Mouse (Mus musculus) mature B cell (primary cell): ENCODE results near the gene Cbarp.

Source experiments
- in situ Hi-C: fragments of 300-500 bp; cut with MboI; formaldehyde crosslinking; loops from 2 replicates; pipeline ENCODE4 v1.14.3; 2019

Cbarp gene

DNA sequence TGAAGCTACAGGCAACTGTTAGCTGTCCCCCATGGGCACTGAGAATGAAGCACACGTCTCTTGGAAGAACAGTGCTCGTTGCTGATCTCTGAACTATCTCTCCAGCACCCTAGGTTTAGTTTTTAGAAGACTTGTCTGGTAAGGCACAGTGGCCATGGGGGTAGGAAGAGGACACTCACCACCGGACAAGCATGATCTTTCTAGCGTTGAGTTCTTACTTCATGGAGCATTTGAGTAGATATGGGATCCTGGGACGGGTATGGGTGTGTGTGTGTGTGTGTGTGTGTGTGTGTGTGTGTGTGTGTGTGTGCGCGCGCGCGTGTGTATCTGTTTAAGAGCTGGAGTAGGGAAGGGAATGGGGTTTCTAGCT is at the start of gene Cbarp:
Gene Cbarp (minus strand): TSS at position 170 of the 370 bp plus-strand sequence.
- in situ Hi-C loops = no loop called here

DNA sequence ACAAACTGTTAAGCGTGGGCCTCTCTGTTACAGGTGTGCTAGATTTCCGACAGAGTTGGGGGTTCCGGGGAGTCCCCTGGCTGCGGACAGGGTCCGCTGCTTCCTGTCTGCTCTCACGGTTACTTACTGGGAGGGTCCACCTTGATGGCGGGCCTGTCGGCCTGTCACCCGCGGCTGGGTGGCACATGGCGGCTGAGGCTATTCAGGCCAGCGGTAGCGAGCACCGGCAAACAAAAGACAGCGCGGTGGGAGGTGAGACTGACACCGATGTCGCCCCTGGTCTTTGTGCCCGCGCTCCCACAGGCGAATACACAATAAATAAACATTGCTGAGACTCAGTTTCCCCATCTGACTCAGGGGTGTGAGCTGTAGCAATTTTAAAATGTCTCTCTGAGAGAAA is 49.4 kb upstream of the Cbarp start:
- in situ Hi-C loops = no loop called here

DNA sequence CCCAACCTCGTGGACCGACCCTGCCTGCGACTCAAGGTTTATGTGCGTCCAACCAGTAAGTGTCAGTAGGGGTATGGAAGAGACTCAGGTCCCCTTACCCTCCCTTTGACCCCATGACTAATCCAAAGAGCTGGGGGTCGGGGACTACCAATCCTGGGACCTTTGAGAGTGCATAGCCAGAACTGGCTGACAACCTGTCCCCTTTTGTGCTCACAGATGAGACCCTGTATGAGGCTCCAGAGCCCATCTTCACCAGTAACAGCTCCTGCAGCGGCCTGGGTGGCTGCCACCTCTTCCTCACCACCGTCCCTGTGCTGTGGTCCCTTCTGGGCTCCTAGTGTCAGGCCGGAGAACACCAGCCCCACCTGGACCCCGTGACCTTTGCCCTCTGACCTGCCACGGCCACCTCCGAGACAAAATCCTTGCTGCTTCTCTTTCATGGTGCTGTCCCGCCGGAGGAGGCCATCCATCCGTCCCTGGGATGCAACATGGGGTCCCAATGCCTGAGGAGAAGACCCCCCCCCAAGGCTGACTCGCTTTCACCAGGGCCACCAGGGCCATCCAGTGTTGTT is 47.9 kb upstream of the Cbarp start:
- in situ Hi-C loops = no loop called here

DNA sequence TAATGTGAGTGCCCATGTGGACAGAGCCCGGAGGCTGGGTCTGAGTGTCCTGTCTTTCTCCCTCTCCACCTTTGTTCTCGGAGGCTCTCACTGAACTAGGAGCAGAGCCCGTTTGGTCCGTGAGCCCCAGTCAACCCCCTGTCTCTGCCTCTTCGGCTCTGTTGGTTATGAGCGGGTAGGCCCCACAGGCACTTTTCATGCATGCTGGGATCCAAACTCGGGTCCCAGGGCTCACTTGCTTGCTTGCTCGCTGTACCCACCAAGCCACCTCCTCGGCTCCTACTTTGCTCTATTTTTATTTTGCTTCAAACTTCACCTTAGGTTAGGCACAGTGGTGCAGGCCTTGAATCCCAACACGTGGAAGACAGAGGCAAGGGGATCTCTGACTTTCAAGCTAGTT is 47.1 kb upstream of the Cbarp start:
- in situ Hi-C loops = no loop called here

DNA sequence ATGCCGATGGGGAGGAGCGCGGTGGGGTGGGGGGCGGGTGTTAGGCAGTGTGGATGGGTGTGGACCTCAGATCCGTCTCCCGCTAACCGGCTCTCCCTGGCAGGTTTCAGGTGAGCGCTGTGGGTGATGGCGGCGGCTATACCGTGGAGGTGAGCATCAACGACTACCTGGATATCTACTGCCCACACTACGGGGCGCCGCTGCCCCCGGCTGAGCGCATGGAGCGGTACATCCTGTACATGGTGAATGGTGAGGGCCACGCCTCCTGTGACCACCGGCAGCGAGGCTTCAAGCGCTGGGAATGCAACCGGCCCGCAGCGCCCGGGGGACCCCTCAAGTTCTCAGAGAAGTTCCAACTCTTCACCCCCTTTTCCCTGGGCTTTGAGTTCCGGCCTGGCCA is 46.0 kb upstream of the Cbarp start:
- in situ Hi-C loops = no loop called here

DNA sequence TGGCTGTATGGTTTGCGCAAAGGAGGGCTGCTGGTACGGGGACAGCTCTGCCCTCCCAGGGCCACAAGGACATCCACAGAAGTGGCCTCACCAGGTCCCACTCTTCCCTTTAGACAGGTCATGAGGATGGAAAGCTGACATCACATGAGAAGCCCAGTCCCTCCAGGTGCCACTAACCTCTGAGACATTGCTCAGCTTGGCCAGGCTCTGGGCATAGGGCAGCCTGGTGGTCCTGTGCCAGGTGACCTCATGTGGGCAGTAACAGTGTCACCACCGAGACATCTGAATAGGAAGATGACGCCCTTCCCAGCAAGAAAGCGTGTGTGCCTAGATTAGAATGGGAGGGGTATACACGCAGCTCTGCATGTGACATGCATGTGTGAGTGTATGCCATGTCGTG is 41.9 kb upstream of the Cbarp start:
- in situ Hi-C loops = no loop called here

DNA sequence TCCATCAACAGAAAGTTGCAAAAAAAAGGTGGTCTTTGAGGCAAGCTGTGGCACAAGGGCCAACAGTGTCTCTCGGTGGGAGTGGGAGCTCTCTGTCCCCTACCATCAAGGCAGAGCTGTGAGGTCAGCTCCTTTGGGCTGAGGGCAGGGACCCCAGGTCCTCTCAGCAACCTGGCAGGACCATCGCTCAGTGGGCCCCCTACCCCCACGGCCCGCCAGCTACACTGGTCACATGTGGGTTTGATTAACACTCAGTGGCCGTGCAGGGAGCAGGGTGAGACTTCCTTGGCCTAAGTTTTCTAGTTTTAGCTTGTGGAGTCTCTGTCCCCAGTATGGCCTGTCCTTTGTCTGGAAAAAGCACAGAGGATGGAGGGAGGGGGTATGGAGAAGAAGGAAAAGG is 40.2 kb upstream of the Cbarp start:
- in situ Hi-C loops = no loop called here

DNA sequence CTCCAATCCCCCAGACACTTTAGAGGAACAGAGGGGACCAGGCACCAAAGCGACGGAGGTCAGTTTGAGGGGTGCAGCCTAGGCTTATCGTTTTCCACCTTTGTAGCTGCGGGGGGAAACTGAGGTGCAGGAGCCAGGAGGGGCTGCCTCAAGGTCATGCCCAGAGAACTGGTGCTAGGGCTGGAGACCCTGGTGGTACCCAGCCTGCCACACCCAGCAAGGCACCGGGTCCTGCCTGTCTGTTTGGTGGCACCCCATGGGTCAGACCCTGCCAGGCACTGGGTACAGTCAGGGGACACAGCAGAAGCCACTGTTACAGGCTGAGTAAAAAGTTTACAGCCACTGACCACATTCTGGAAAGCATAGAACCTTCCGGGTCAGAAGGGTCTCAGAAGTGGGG is 39.7 kb upstream of the Cbarp start:
- in situ Hi-C loops = no loop called here

DNA sequence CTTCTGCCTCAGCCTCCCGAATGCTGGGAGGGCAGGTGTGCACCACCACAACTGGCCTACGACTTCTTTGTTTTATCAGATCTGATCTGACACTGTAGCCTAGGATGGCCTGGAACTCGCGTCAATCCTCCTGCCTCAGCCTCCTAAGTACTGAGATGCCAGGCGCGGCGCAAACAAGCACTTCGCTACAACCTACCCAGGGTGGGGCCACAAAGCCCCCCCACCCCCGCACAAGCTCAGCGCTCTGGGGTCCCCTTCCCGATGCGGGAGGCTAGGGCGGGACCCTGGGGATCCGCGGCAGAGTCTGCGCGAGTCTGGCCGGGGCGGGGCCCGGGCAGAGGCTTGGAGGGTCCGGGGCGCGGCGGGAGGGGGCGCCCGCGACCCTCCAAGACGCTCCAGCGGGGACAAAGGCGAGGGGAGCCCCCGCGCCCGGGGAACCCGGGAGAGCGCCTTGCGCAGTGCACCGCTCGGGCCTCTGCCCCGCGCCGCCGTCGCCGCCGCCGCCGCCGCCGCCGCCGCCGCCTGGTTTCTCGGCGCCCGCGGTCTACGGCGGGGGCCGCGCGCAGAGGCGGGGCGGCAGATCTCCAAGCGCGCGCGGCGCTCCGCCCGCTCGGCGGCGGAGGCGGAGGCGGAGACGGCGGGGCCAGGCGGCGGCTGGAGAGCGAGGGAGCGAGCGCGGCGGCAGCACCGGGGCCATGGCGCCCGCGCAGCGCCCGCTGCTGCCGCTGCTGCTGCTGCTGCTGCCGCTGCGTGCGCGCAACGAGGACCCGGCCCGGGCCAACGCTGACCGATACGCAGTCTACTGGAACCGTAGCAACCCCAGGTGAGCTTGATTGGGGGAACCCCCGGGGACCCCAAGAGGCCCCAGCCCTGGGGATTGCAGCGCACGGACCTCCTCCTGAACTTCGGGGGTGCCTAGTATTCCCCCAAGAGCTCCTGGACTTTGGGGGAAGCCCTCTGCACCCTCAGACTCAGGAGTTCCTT is 38.7 kb upstream of the Cbarp start, which contains the start of gene Efna2:
Gene Efna2 (plus strand): TSS at position 415 of the 984 bp plus-strand sequence.
- in situ Hi-C loops = loop anchor here (5.0 kb wide), 1 partner anchor 68 kb away; the partner anchor contains the start of gene Ndufs7

DNA sequence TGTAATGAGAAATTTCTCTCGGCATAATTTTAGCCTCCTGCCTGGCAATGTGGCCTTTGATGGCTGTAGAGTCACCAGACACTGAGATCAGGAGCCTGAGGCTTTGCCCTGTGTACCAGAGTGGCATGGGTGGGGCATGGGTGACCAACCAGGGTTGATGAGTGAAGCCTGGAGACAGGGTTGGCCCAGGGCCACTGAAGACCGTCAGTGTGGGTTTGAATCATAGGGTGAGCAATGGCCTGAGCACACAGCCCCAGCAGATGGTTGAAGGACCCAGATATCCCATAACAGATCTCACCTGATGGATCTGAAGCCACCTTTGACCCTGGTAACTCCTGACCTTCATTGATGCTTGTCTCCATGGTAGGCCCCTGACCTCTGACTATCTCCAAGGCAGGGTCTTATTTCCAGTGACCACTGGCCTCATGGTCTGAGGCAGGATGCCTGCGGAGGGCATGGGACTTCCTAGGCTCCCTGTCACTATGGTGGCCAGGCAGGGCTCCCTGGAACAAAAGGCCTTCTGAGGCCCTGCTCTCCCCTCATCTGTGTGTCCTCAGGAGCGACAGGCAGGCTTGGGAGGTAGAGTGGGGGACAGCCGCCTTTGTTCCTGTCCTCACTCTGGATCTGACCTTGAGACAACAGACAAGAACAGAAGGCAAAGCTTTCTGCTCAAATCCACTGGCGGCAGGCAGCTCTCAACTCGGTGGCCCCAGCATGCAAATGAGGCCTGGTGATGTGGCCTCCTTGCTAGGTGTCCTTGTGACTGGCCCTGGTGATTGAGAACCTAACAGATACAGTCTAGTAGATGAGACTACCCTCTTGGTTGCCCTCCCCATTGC is 37.0 kb upstream of the Cbarp start:
- in situ Hi-C loops = loop anchor here (5.0 kb wide), 1 partner anchor 70 kb away; the partner anchor contains the start of gene Ndufs7

DNA sequence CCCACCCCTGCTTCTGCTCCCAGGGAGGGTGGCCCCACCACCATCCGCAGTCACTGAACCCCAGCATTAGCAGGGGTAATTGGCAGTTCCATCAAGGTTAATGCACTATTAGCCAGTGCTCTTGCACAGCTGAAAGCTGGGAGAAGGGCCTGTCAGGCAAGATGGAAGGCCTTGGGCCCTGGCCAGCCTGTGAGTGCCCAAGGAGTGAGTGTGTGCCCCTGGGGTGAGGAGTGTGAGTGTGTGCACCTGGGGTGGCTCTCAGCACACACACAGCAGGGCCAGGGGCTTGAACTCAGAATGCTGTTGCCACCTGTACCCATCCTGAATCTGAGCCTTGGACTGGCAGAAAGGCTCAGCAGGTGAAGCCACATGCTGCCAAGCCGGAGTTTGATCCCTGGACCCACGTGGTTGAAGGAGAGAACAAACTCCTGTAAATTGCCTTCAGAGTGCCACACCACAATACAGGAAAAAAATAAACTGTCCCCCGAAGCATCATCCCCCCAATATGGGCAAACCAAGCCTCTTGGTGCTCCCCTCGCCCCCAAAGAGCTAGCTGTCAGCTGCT is 35.7 kb upstream of the Cbarp start:
- in situ Hi-C loops = loop anchor here (5.0 kb wide), 1 partner anchor 71 kb away; the partner anchor contains the start of gene Ndufs7

DNA sequence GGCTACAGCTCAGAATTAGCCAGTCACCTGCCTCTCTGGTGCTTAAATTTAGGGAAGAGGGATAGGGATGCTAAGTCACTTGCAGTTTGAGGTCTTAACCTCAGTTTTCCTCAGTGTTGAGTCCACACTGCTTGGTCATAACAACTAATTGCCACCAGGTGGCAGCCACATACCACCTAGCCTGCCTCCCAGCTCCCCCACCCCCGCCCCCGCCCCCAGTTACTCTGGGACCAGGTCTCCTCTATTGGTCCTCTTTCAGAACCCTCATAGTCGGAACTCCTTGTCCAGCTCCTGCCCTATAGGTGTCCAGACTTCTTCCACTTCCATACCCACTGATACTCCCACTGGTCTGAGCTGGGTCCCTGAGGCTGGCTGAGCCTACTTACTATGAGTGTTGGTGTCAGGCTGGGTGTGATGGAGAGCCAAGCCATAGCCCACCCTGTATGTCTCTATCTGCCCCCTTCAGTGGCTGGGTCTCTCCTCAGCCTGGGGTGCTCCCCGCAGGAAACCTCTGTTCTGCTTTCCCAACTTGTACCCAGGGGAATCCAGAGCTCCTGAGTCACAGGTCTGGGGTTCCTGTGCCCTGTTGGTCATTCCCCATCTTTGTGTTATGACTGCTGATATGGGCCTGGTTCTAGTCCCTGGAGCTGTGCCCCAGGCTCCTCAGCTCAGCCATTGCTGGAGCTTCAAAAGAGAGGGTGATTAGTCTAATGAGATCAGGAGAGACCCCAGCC is 35.1 kb upstream of the Cbarp start:
- in situ Hi-C loops = loop anchor here (5.0 kb wide), 1 partner anchor 72 kb away; the partner anchor contains the start of gene Ndufs7

DNA sequence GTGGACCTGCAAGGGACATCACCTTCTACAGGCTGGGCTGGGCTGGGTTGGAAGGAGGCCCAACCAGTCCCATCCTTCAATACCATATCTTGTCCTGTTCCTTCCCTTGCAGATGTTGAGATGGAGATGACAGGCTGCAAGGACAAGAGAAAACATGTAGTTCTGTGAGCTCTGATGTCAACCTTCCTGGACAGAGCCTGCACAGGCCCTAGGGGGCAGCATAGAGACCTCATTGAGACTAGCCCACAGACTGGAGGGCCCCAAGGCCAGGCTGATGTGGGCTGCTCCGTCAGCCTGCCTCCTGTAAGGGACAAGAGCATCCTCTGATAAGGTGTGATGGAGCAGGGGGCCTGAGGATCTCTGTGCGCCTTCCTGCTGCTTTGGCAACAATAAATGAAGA is 34.1 kb upstream of the Cbarp start:
- in situ Hi-C loops = loop anchor here (5.0 kb wide), 1 partner anchor 73 kb away; the partner anchor contains the start of gene Ndufs7

DNA sequence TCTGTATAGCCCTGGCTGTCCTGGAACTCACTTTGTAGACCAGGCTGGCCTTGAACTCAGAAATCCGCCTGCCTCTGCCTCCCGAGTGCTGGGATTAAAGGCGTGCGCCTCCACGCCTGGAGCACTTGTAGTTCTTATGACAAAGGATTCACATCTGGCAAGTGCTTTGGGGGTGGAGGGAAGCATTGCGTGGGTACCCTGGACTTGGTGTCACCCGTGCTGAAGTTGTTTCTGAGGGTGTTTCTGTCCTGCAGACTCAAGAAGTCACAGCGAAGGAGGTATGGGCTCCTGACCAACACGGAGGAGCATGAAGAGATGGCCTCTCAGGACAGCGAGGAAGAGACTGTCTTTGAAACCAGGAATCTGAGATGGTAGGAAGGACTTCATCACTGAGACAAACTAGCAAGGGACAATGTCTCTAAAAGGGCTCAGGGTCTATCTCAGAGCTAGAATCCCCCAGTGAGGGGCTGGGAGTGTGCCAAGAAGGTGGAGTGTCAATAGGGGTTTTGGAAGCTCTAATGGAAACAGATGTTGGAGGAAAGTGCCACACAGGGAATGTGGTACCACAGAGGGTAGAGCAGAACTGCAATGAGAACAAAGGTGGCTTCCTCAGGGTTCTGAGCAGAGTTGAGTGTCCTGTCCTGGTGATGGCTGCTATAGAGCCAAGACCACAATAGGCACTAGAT is 33.5 kb upstream of the Cbarp start:
- in situ Hi-C loops = no loop called here

DNA sequence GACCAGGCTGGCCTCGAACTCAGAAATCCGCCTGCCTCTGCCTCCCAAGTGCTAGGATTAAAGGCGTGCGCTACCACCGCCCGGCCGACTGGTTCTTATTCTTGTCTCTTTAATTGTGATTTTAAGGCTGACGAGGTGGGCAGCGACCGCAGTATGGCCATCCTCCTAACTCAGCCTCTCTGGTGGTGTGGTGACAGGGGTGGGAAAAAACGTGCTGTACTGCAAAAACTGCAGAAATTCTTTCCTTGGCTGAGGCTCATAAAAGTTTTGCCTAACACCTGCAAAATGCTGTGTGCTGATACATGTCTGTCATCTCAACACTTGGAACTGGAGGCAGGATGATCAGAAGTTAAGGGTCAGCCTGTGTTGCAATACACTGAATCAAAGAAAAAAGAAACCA is 32.7 kb upstream of the Cbarp start:
- in situ Hi-C loops = no loop called here

DNA sequence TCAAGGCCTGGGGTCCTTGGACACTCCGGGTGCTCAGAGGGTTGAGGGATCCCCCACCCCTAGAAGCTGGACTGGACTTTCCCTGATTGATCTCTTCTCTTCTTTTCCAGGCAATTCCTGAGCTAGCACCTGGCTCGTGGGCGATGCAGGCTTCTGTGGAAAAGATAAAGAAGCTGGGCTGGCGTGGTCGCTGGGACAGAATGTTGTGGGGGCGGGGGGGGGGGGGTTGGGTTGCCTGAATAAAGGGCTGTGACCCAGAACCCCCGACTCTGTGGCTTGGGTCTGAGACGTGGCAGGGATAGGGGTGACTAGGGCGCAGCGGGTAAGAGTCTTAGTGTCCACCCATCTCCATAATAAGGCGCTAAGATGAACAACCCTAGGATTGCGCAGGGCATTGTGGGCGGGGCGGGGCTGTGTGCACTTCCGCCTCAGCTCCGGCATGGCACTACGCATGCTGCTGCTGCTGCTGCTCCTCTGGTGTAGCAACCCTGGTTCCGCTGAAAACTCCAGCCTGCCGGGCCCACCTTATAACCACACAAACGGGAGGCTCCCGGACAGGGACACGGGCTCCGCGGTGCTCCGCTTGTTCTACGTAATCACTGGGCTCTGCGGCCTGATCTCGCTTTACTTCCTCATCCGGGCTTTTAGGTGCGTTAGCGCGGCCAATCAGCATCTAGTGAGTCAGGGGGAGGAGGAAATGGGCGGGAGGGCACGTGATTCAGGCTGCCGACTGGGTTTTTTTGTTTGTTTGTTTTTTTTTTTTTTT is 32.1 kb upstream of the Cbarp start, which contains the start of gene 1600002K03Rik:
Gene 1600002K03Rik (plus strand): TSS at position 418 of the 766 bp plus-strand sequence.
- in situ Hi-C loops = no loop called here

DNA sequence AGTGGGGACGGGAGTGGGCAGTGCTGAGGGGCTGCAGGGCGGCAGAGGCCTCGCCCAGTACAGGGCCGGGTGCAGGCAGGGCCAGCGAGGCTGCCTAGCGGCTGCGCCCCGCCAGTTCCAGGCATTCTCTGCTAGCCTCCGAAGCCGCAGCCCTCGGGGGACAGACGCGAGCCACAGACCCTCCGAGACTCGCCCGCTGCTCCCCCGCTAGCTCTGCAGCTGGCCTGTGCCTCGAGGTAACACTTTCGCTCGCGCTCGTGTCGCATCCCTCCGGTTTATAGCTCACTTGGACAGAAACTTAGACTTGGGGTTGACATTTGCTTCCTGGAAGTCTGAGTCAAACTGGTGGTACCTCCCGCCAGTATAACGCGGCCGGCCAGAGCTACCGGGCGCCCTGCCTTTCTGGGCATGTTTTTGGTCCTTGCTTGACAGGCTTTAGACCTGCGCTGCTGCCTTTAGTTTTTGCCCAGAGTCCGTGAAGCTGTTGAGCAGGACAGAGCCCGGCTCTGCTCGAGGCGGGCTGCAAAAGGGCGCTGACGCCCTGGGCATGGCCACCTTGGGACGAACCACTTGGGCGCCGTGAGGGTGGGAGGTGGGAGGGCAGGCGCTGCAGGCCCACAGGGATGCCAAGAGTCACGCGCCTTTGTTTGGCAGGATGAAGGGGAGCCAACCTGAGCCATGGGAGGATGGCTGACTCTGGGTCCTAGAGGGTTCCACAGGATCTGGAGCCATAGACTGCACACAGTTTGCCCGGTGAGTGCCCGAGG is 31.3 kb upstream of the Cbarp start:
- in situ Hi-C loops = no loop called here

DNA sequence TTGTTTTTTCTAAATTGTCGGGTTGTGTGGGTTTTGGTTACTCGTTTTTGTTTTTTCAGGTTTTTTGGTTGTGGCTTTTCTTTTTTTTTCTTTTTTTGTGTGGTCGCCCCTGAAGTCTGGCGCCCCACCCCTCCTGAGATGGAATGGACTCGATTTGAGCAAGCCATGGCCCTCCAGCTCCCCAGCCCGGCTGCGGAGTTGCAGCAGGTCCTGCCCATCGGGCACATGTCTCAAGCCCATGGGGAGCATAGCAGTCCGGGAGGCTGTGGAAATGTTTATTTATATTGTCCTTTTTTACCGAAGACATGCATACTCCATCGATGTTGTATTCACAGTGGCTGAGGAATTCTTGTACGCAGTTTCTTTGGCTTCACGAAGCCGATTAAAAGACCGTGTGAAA is 30.6 kb upstream of the Cbarp start:
- in situ Hi-C loops = no loop called here

DNA sequence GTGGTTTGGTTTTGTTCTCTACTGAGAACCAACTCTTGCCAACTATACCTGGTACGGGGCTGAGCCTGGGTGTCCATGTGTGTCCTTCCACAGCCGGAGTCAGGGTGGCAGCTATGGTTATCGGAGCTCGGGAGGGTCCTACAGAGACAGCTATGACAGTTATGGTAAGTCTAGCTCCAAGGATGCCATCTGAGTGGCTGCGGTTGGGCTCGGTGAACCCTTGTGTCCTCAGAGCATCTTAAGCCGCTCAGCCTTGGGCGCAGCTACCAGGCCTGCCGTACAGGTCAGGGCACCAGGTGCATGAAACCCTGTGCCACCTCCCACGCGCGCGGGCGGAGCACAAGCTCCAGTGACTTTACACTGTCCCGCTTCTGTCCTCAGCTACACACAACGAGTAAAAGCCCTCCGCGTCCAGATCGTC is 30.0 kb upstream of the Cbarp start:
- in situ Hi-C loops = no loop called here
